Mouse (Mus musculus): ENCODE results near the gene Olfr798. TPM values are rescaled to one million over a fixed set of nuclear protein-coding genes. Genes with fewer than 3 reads are reported as not detected.

Olfr798 gene
- not detected for total RNA-seq (2022)

DNA sequence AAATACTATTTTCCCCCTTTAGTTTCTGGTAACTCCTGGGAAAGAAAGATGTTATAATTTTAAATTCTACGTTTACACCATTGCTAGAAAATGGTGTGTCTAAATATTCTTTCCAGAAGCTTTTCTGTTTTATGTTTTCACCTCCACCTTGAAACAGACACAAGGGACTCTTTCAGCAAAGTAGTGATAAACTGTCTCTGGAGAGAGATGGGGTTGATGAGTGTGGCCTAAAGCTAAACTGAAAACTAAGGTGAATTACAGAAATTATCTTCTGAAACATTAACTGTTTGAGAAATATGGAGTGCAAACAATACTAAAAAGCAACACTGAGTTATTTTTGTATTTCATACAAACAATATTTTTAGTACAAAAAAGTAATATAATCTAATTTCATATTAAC, at the start of gene Olfr798:
TSS of gene Olfr798 (minus strand) at position 101 of the 400 bp plus-strand sequence.
- no peak for DNase-seq

- DNase-seq = no peak
These were observed 46.0 kb upstream of the Olfr798 start, which contains the start of gene Olfr801 for GRCm38 (mm10) chr10:129673765-129674164. Gene Olfr801, minus strand, starts transcription at chr10:129673865.

GRCm38 (mm10) chr10:129657394-129657793, 29.7 kb upstream of the Olfr798 start, which contains the start of gene Olfr800:
Gene Olfr800, plus strand, starts transcription at chr10:129657694.
- DNase-seq = no peak

DNA sequence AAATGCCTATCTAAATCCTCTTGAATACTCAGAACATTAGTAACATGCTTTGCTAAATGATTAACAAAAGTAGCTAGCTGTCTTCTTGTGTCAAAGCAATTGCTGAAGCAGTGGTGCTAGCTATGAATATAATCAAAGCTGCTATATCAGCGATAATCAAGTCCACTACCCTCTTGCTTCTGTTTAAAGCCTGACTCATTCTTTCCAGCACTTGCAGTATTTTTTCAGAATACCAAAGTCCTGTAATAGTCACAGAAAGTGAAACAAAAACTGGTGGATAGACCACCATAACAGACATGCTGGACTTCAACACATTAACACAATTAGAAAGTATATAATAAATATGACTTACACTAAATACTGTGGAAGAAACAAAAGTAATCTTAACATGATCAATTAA, 24.0 kb upstream of the Olfr798 start:
- no peak for DNase-seq

DNA sequence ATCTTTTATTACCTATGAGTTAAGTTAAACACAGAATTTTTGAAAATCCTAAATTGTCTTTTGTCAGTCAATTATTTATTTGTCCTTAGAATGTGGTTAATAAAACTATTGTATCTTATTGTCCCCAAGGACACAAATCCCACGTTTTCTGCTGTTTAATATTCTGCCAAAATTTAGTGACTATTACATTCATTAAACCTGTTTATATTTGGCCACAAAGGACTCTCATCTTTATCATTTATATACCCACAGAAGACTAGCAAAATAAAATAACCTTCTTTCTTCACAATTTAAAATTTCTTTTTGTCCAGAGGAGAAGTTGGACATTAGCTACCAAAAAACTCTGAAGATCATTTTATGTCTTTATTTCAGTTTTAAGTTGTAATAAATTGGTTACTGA, 9.4 kb upstream of the Olfr798 start, which contains the start of gene Olfr799:
TSS of gene Olfr799 (plus strand) at position 301 of the 400 bp plus-strand sequence.
- no peak for DNase-seq

DNA sequence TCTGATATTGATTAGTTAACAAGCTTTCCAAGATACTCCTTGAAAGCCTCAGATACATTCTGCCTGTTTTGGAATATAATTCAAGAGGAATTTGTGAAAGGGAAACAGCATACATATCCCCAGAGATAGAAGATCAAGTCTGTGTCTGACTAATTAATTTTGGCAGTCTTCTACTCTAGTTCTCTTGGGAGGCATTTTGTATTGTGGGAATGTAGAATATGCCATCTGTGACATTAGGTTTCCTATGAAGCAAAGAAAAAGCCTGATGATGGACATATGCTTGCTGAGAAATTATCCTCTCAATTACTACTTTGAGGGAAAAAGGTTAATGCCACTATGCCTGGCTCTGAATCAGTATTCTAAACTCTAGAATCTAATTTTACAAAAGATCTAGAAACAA, 4.5 kb downstream of the Olfr798 start:
- no peak for DNase-seq

DNA sequence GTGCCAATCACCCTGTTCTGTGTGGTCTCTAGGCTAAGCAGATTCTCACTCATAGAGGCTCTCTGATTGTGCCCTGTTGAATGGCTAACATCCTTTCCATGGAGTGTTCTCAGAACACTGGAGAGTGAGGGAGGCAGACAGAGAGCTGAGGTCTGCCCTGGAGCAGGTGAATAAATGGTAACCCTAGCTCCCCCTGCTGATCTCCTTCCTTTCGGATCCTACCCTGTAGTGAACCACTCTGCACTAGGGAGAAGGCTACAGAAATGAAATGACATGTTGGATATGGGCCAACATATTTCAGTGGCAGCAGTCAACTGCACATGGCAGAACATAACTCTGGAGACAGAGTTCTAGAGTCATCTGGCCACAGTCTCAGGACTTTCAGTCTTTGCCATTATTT, 6.0 kb downstream of the Olfr798 start:
- no peak for DNase-seq

DNA sequence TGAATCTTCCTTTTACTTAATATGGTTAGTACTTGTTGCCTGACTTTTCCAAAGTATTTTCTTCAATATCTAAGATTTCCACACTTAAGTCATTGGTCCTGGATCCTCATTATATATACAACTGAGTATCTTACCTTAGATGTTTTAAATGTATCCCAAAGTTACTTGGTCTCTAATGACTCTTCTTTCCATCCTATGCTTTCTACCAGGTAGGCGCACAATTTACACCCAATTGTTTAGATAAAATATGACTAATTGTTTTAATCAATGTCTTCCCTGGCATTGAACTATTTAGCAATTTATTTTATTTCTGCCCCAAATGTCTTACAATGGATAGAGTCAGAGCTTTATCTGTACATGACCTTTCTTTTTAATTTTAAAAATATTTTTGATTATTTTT, 15.3 kb downstream of the Olfr798 start, which contains the start of gene Olfr796:
TSS of gene Olfr796 (minus strand) at position 101 of the 400 bp plus-strand sequence.
- no peak for DNase-seq

DNA sequence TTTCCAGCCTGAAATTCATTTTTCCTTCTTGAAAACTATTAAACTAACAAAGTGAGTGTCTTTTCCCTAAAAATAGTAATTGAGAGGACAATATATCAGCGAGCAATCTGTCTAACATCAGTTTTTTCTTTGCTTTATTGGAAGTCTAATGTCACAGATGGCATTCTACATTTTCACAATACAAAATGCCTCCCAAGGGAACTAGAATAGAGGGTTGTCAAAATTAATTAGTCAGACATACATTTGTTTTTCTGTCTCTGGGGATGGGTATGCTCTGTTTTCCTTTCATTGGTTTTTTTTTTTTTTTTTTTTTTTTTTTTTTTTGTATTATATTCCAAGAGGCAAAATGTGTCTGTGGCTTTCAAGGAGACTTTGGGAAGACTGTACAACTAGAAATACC, 50.7 kb downstream of the Olfr798 start:
- DNase-seq = no peak

Small RNA genes lying within 50 kb of the gene (microRNA-seq; reads per million reads assigned to microRNA genes)
- gene Gm23252 = 0 reads per million in 2 experiments

Other genes with a start within 250 kb of the Olfr798 start
- not detected for gene Olfr784, start 243.9 kb downstream of the Olfr798 start, total RNA-seq (2022)
- not detected for gene Olfr785, start 222.5 kb downstream of the Olfr798 start, total RNA-seq (2022)
- gene Olfr786, start 200.6 kb downstream of the Olfr798 start, total RNA-seq (2022) = not detected
- gene Olfr787, start 166.1 kb downstream of the Olfr798 start, total RNA-seq (2022) = not detected
- not detected for gene Olfr788, start 156.9 kb downstream of the Olfr798 start, total RNA-seq (2022)
- not detected for gene Olfr789, start 143.2 kb downstream of the Olfr798 start, total RNA-seq (2022)
- not detected for gene Olfr790, start 129.4 kb downstream of the Olfr798 start, total RNA-seq (2022)
- not detected for gene Olfr791, start 106.1 kb downstream of the Olfr798 start, total RNA-seq (2022)
- gene Olfr792, start 88.8 kb downstream of the Olfr798 start, total RNA-seq (2022) = not detected
- not detected for gene Olfr794, start 60.3 kb downstream of the Olfr798 start, total RNA-seq (2022)
- gene Olfr796, start 15.4 kb downstream of the Olfr798 start, total RNA-seq (2022) = not detected
- gene Olfr799, start 9.6 kb upstream of the Olfr798 start, total RNA-seq (2022) = not detected
- not detected for gene Olfr800, start 29.8 kb upstream of the Olfr798 start, total RNA-seq (2022)
- not detected for gene Olfr801, start 45.9 kb upstream of the Olfr798 start, total RNA-seq (2022)
- not detected for gene Olfr802, start 60.2 kb upstream of the Olfr798 start, total RNA-seq (2022)
- gene Olfr803, start 66.4 kb upstream of the Olfr798 start, total RNA-seq (2022) = not detected
- not detected for gene Olfr804, start 75.3 kb upstream of the Olfr798 start, total RNA-seq (2022)
- not detected for gene Olfr805, start 101.4 kb upstream of the Olfr798 start, total RNA-seq (2022)
- gene Olfr806, start 114.0 kb upstream of the Olfr798 start, total RNA-seq (2022) = not detected
- gene Olfr807, start 129.9 kb upstream of the Olfr798 start, total RNA-seq (2022) = not detected
- gene Olfr808, start 137.5 kb upstream of the Olfr798 start, total RNA-seq (2022) = not detected
- not detected for gene Olfr809, start 146.7 kb upstream of the Olfr798 start, total RNA-seq (2022)
- not detected for gene Olfr810, start 167.0 kb upstream of the Olfr798 start, total RNA-seq (2022)
- not detected for gene Olfr811, start 176.5 kb upstream of the Olfr798 start, total RNA-seq (2022)
- gene Olfr812, start 218.2 kb upstream of the Olfr798 start, total RNA-seq (2022) = not detected
- gene Olfr813, start 227.4 kb upstream of the Olfr798 start, total RNA-seq (2022) = not detected

All from adrenal gland, adult 8-10 months (tissue).